Mouse (Mus musculus) 3134 (cell line): Measurements from ENCODE around the gene Ier5l.

Experiments used
- DNase-seq: peaks from one replicate; pipeline ENCODE4 v3.0.0-alpha.2; 2011; ENCODE audit warnings: low spot score; ENCODE audit not compliant: insufficient read length; ENCODE audit errors: extremely low read depth

The Ier5l gene

DNA sequence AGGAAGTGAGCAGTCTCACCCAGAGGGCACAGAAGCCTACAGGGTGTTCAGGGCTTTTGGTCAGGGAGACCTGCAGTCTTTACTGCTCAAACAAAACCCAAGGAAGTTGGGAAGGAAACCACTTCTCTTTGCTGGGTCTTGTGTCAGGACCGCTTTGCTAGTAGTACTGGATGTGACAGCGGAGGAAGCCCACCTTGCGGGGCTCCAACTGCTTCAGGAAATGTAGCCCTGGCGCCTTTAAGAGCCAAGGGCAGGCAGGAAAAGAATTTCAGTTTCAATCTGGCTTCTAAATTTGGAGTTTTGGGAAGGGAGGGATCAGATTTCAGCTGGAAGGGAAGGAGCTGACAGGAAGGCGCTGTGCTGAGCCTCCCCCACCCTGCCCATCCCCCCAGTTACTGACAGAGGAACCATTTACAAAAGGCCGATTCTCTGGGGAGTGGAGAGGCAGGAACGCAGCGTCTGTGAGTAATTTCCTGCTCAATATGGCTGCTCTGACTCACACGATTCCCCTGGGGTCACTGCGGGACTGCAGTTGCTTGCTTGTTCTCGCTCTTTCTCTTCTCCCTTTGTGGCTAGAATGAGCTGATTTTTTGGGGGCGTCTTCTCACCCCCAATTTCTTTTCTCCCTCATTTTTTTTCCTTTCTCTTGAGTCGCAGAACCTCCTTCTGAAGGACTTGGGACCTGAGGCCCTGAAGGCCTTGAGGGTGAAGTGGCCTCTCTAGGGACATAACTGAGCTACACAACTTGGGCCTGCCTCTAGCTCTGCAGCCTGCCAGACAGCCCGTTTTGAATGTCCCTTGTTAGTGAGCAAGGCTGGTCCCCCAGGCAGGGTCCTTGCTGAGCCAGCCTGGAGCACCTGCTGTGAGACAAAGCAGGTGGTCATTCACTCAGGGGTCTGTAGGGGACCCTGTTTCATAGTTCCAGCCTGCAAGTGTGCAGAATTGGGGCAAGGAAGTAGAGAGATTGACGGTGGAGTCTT, 32.2 kb downstream of the Ier5l start:
- DNase-seq: peak; percentile 87

GRCm38 (mm10) chr2:30440701-30441517, 33.1 kb downstream of the Ier5l start:
- DNase-seq: peak; percentile 75

DNA sequence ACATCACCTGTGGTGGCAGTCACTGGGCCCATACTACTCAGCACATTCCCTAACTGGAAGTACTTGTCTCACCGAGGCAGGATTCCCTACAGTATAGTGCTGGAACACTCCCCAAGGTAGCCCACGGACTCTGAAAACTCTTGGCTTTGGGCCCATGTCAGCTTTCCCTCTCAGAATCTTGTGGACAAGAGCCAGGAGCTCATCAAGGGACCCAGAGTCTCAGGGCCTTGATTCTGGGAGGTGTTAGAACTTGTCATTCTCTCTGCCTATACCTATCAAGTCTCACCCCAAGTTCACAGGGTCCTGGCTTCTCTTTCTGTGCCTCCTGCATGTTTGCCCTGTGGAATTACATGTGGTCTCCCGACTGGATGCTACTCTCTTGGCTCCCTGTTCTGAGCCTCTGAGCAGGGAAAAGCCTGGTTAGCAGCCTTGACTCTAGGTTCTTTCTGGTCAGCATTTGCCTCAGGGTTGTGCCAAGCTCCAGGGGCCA, 33.8 kb downstream of the Ier5l start:
- no peak for DNase-seq

DNA sequence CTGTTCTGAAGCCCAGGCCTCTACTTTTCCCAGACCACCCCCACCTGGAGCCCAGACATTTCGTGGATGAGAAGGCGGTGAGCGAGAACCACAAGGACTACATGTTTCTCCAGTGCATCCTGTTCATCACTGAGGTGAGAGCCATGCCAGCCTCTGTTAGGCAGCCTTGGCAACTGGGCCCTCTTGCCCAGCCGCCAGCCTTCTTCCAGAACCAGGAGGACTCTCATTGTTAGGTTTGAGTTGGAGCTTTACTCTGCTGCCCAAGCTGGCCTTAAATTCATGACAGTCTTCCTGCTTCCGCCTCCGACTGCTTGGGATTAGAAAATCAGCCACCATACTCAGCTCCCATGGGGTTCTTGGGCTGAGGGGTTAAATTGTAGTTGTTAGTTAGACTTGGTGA, 34.4 kb downstream of the Ier5l start:
- DNase-seq: no peak

DNA sequence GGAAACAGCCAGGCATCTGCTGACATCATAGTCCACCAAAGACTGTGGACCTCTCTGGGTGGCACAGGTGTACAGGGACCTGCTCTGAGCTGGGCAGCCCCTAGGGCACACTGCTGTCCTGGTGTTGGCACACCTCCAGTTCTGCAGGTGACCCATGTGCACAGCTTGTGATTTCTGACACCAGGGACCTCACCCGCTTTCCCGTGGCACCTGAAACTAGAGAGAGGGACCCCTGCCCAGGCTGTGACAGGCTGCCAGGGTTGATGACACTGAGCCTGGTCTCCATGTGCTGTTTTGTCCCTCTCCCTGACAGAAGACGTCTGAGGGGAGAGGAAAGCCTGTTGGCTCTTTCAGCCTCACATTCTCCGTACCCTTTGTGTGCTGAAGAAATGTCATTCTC, 36.2 kb downstream of the Ier5l start:
- no peak for DNase-seq

DNA sequence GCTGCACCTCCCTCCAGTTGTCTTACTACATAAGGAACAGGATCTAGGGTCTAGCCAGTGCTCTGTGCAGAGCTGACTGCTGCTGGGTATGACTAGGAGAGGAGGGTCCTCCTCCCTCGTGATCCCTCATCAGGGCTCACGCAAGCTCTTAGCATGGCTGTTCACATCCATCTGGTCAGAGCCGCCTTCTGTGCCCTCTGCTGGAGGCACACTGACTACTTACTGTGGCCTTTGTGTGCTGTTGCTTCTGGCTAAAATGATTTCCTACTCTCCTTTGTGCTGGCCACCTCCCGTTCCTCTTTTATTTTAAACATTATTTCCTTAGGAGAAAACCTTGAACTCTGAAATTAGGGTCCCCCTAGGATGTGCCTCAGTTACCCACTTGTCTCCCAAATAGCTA, 37.2 kb downstream of the Ier5l start:
- no peak for DNase-seq

DNA sequence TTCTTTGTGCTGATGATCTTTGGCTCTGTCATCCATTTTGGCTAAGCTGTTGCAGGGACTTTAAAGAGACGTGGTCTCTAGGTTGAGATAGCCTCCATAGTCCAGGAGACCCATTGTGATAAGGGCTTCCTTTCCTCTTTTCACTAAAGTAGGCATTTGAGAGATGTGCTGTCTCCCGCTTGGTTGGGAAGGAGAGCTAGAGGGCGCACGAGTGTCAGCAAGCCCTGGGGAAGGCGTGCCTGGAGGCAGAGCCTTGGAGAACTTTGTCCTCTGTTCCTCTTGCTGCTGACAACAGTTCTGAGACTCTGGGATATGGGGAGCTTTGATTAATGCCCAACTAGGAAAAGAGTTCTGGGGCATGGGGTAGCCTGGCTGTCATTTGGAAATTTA, 37.9 kb downstream of the Ier5l start:
- no peak for DNase-seq

GRCm38 (mm10) chr2:30435326-30436155, 38.5 kb downstream of the Ier5l start:
- no peak for DNase-seq

DNA sequence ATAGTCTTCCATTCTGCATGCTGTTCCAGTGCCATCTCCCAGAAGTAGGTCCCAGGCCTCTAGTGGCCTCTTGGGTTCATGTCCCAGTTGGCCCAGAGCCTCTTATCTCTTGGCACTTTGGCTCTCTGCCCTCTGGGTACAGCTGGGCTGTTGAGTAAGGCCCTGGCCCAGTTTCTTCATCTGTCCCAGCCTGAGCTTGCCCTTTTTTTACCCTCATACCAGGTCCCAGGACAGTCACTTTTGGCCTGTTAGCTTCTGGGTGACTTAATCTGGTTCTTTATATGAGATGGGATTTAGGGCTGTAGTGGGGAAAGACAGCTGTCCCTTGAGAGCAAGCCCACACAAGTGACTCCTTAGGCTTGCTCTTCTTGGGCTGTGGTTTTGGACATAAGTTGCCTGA, 44.9 kb downstream of the Ier5l start:
- DNase-seq: no peak
